Mouse (Mus musculus): ENCODE results near the gene Klf13.

Klf13 gene

DNA sequence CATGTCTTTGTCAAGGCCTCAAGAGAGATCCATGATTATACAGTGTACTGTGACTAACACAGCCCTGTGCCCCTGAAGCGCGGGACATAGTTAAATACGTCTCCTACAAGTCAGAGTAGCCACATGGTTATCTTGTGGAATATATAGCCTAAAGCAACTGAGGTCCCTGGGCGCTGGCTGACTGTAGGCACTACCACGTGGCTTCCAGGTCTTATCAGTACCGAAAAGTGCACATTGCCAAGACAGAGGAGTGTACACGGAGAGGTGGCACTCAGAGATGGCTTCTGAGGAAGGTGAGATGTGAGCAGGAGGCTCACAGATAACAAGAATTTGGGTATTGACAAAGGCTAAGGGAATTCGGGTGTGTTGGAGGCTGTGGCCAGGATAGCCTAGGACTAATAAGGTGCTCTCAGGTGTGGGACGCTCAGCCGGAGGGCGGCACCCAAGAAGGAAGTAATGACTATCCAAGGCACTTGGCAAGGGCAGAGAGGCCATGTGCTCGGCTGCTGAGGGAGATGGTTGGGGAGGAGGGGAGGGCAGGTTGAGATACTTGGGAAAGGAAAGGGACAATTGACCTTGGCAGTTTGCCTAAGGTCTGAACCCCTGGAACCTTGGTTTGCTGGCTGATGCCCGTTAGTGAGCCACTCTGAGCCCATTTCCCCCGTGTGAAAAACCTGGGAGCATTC, 17.6 kb upstream of the Klf13 start:
- POLR2A ChIA-PET: interaction anchor here (0.6 to 18.1 kb wide), 78 partner anchors 8 to 783 kb away, joined by 3 to 475 read pairs (median 5); partner anchors contain the start of genes Klf13 (in 3 of the 4), E030018B13Rik (in 1 of the 4), Mcee (in 1 of the 4) and Mphosph10 (in 1 of the 4)

GRCm38 (mm10) chr7:63955440-63955839, 16.7 kb upstream of the Klf13 start:
- POLR2A ChIA-PET: interaction anchor here in 3 of 4 experiments (0.5 to 18.1 kb wide), 12 partner anchors 11 to 97 kb away, joined by 3 to 475 read pairs (median 10); partner anchors contain the start of gene Klf13 (in 3 of the 3)
- CTCF ChIA-PET: no interaction called here

More for the DNA sequence above, 17.6 kb upstream of the Klf13 start:
- CTCF ChIA-PET: interaction anchor here in 2 of 4 experiments (1.0 kb wide), 2 partner anchors 59 to 102 kb away, joined by 4 read pairs; no protein-coding TSS in a partner anchor

- POLR2A ChIA-PET: interaction anchor here (0.6 to 18.1 kb wide), 30 partner anchors 8 to 878 kb away, joined by 3 to 475 read pairs (median 4); partner anchors contain the start of genes Klf13 (in 2 of the 4), Mcee (in 1 of the 4) and Mphosph10 (in 1 of the 4)
Observed at GRCm38 (mm10) chr7:63952077-63952898, 13.6 kb upstream of the Klf13 start.

GRCm38 (mm10) chr7:63950931-63951607, 12.4 kb upstream of the Klf13 start:
- POLR2A ChIA-PET: interaction anchor here in 3 of 4 experiments (0.6 to 18.1 kb wide), 14 partner anchors 7 to 233 kb away, joined by 3 to 475 read pairs (median 8); partner anchors contain the start of gene Klf13 (in 2 of the 3)

More at GRCm38 (mm10) chr7:63952077-63952898, 13.6 kb upstream of the Klf13 start:
- CTCF ChIA-PET: interaction anchor here in 3 of 4 experiments (0.5 to 0.6 kb wide), 4 partner anchors 17 to 1191 kb away, joined by 3 to 6 read pairs (median 3); no protein-coding TSS in a partner anchor

DNA sequence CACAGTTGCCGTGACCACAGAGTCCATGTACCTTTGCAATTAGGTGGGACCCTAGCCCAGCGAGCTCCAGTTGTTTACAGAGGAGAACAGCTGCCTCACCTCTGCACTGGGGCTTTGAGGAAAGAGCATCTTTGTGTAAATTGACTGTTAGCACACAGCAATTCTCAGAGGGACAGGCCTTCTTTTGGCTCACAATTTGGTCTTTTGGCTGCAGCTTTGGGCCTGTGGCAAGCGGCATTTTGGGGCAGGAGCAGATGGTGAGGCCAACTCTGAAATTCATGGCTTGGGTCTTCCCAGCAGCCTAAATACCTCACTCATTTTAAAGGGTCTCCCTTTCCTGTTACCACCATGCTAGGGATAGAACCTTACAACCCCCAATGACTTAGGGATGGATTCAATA, 10.5 kb upstream of the Klf13 start:
- POLR2A ChIA-PET: interaction anchor here in 3 of 4 experiments (0.6 to 11.3 kb wide), 10 partner anchors 8 to 104 kb away, joined by 3 to 316 read pairs (median 6); no protein-coding TSS in a partner anchor
- CTCF ChIA-PET: no interaction called here

More at GRCm38 (mm10) chr7:63950931-63951607, 12.4 kb upstream of the Klf13 start:
- CTCF ChIA-PET: no interaction called here

DNA sequence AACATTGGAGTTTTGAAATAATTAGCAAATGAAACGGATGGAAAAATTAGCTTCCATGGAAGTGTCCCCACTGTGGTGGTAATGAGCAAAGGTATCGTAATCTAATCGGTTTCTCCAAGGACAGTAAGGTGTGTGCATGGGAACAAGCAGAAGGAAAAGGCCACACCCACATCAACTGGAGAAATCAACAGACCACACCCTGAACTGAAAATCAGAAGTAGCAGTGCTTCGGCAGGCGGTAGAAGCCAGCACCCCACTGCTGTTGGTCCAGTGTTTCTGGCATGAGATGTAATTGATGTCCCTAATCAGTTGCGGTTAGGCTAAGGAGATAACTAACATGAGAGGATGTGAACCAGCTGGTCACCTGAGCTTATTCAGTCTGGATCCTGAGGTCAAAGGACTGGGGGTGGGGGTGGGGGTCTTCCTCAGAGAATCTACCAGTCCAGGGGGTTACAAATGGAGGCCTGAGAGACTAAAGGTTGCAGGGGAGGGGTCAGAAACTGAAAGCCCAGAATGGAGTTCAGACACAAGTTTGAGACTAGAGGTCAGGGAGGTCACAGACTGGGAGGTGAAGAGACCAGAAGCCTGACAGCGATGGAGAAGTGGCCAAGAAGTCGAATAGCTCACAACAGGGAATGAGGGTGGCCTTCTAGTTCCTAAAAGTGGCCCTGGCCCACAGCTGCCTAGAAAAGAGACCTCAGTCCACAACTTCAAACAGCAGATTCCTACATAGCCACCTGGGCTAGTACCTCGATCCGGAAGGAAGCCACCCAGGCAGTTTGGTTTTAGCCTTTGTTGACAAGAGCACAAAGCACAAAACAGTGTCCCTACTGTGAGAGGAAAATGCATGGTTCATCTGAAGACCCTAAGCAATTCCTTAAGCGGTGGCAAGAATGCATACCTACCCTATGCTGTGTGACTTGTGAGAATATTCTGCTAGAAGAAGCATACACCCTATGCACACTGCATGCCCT, 9.1 kb upstream of the Klf13 start:
- CTCF ChIA-PET: interaction anchor here in 1 of 4 experiments (0.9 kb wide), 1 partner anchor 15 kb away, joined by 3 read pairs; no protein-coding TSS in a partner anchor
- POLR2A ChIA-PET: interaction anchor here in 3 of 4 experiments (0.5 to 11.3 kb wide), 26 partner anchors 8 to 445 kb away, joined by 3 to 316 read pairs (median 4); no protein-coding TSS in a partner anchor

GRCm38 (mm10) chr7:63943946-63944345, 5.2 kb upstream of the Klf13 start:
- CTCF ChIA-PET: interaction anchor here in 1 of 4 experiments (0.9 kb wide), 1 partner anchor 14 kb away, joined by 5 read pairs; no protein-coding TSS in a partner anchor
- POLR2A ChIA-PET: interaction anchor here in 3 of 4 experiments (0.7 to 12.1 kb wide), 5 partner anchors 13 to 388 kb away, joined by 5 to 475 read pairs (median 8); no protein-coding TSS in a partner anchor

- ChIA-PET POLR2A (interaction anchor here (0.6 to 12.1 kb wide), 15 partner anchors 11 to 83 kb away, joined by 3 to 475 read pairs (median 4); no protein-coding TSS in a partner anchor), CTCF (no interaction called here)
Observed at GRCm38 (mm10) chr7:63941501-63941900, 2.8 kb upstream of the Klf13 start.

GRCm38 (mm10) chr7:63941050-63941449, 2.3 kb upstream of the Klf13 start:
- ChIA-PET CTCF (no interaction called here), POLR2A (interaction anchor here (0.6 to 12.1 kb wide), 22 partner anchors 8 to 245 kb away, joined by 3 to 475 read pairs (median 6); no protein-coding TSS in a partner anchor)

DNA sequence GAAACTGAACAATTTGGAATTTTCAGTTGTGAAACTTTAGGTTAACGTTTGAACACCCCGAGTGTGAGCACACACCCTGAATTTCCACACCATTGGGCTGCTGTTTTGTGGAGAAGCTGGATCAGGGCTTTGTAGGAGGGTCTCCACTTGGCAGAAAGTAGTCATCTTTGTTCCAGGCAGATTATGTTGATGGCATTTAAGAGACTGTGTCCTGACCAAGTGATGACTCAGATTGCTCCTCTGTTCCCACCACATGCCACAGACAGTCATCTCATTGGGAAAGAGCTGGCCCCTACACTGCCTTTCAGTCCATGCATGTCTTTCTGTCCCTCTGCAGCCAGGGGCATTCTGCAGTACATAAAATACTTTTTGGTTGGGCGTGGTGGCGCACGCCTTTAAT, 1.6 kb upstream of the Klf13 start:
- POLR2A ChIA-PET: interaction anchor here (0.5 to 12.1 kb wide), 40 partner anchors 7 to 245 kb away, joined by 3 to 475 read pairs (median 5); no protein-coding TSS in a partner anchor
- CTCF ChIA-PET: no interaction called here

GRCm38 (mm10) chr7:63939397-63939951, 759 bp upstream of the Klf13 start:
- ChIA-PET POLR2A (interaction anchor here (0.6 to 12.1 kb wide), 57 partner anchors 8 to 933 kb away, joined by 3 to 475 read pairs (median 5); partner anchors contain the start of genes Mcee (in 1 of the 4), Mphosph10 (in 1 of the 4) and Nsmce3 (in 1 of the 4)), CTCF (interaction anchor here in 2 of 4 experiments (0.5 to 1.1 kb wide), 3 partner anchors 23 to 104 kb away, joined by 3 read pairs; no protein-coding TSS in a partner anchor)

DNA sequence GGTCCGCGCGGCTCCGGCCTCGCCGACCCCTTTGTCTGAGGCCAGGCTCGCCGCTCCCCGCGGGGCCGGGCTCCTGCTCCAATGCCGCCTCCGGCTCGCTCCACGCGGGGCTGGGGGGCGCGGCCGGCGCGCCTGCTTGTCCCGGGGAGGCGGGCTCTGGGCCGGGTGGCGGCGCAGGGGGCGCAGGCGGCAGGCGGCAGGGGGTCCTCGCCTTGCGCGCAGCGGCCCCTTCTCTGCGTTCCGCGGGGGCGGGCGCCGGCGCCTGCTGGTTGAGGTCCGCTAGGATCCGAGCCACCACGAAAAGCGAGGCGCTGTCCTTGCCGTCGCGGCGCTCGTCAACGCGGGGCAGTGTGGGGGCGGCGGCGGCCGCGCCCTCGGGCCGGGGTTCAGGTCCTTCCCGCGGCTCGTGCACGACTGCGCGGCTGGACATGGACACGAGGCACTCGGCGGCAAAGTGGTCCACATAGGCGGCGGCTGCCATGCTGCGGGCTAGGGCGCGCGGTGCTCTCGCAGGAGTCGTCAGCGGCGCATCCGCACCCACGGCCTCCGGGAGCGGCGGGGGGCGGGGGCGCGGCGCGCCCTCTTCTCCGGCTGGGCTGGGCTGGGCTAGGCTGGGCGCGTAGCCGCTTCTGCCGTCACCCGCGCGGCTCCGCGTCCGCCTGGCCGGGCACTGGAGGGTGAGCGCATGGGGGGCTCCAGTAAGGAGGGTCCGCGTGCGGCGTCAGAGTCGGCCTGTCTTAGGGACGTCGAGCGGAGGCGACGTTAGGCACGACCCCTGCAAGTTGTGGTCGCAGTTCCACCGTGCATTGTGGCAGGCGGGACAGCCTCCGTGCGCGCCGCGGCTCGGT, 425 bp downstream of the Klf13 start:
- ChIA-PET POLR2A (interaction anchor here (0.7 to 12.1 kb wide), 34 partner anchors 8 to 454 kb away, joined by 3 to 475 read pairs (median 7); partner anchors contain the start of genes Mcee (in 1 of the 4) and Mphosph10 (in 1 of the 4)), CTCF (no interaction called here)

GRCm38 (mm10) chr7:63937236-63938065, 1.3 kb downstream of the Klf13 start:
- ChIA-PET CTCF (interaction anchor here (0.6 to 0.9 kb wide), 6 partner anchors 13 to 183 kb away, joined by 3 to 4 read pairs (median 3); no protein-coding TSS in a partner anchor), POLR2A (interaction anchor here (0.6 to 12.1 kb wide), 62 partner anchors 8 to 1956 kb away, joined by 3 to 475 read pairs (median 5); partner anchors contain the start of genes Mcee (in 1 of the 4) and Mphosph10 (in 1 of the 4))

DNA sequence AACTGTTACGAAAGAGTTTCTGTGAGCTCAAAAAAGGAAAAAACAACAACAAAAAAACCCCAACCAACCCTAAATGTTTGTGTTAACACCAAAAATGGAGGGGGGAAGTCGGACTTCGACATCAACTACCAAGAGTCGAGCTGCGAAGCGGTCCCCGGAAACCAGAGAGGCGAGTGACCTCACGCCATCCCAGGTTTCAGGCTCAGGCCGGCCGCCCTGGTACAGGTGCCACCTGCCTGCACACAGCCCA, 1.8 kb downstream of the Klf13 start:
- ChIA-PET CTCF (interaction anchor here in 3 of 4 experiments (0.6 to 0.9 kb wide), 4 partner anchors 12 to 182 kb away, joined by 3 to 4 read pairs (median 3); no protein-coding TSS in a partner anchor), POLR2A (interaction anchor here (0.6 to 12.1 kb wide), 65 partner anchors 8 to 1956 kb away, joined by 3 to 475 read pairs (median 5); partner anchors contain the start of genes Mcee (in 1 of the 4) and Mphosph10 (in 1 of the 4))

Measured in embryonic stem cell, embryonic (primary cell).